ENCODE assay signal across 17 mouse cellular contexts in genomic region chr12:30008741-30009140, GRCm38 (mm10).
"Had no signal": no experiment of that assay in that cellular context is flagged by ENCODE, and none has a peak within 500 bp of the region (broad histone marks: within the 10 kb centered on the region; RNA-seq: fewer than 3 reads in every experiment).

No protein-coding gene starts in this region.

- H3K9me3 ChIP-seq: midbrain, embryonic 10.5 days; midbrain, embryonic 12.5 days; neural tube, embryonic 12.5 days had no signal

- H3K9ac ChIP-seq: lung, embryonic 14.5 days; midbrain, embryonic 12.5 days; neural tube, embryonic 12.5 days had no signal

- ATAC-seq: midbrain, embryonic 16.5 days had no signal

- H3K4me3 ChIP-seq: midbrain, embryonic 10.5 days; midbrain, embryonic 12.5 days; neural tube, embryonic 12.5 days had no signal

- H3K27ac ChIP-seq: midbrain, embryonic 10.5 days; midbrain, embryonic 12.5 days; neural tube, embryonic 12.5 days had no signal

- DNase-seq: lung, adult 18-20 months; lung, embryonic 14.5 days; lung, postnatal 10 days; lung, postnatal 4 days; midbrain, embryonic 14.5 days; retina, postnatal 1 day; right cerebral cortex, adult 18-20 months; right cerebral cortex, postnatal 25 days; right cerebral cortex, postnatal 4 days; spleen, adult 18-20 months; thymus, adult 18-20 months; thymus, postnatal 14 days; thymus, postnatal 36 days had no signal

- H3K4me2 ChIP-seq: lung, embryonic 14.5 days; midbrain, embryonic 12.5 days; neural tube, embryonic 12.5 days had no signal

- H3K27me3 ChIP-seq: midbrain, embryonic 12.5 days; neural tube, embryonic 12.5 days had no signal
